Mouse (Mus musculus) embryo, embryonic 10.5 days (tissue): ENCODE data around the gene Zfp414.
"Not testable (repeated sequence)": the region's sequence is repeated elsewhere in the genome, so short reads cannot be mapped to it uniquely, and the experiment has no call there.

Experiments used
- DNase-seq: peaks from one replicate; pipeline ENCODE4 v3.0.0-alpha.2; 2015; ENCODE audit warnings: low spot score

The Zfp414 gene

DNA sequence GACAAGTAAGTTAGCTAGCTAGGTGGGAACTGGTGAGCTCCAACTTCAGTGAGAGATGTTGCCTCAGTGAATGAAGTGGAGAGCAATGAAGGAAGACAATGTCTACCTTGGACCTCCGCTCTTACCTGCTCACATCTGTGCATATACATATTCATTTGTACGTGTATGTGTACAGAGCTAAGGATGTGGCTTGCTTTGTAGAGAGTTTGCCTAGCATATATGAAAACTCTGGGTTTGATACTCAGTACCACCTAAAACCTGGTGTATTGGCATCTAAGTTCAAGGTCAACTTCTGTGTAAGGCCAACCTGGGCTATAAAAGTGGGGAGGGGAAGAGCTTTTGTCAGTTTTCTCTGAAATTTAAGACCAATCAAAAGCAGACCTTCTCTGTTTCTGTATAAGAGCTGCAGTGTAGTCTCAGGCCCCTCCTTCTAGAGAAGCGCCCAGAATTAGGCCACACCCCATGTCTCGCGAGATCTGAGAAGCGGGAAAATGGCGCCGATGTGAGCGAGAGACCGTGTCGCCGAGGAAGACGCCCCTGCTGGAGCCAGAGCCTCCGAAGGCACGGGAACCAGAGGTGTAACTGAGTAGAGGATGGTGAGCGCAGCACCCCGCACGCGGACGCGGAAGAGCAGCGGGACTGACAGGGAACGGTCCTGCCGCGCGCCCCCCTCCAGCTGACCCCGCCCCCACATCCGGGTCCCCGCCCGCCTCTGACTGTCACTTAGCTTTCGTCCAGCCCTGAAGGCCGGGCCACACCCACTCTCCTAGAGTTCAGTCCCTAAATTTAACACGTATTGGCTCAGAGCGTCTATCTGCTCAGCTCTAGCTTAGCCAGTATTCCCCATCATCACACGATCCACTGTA, at the start of gene Zfp414:
Gene Zfp414, plus strand, starts transcription at position 470 of the 866 bp plus-strand sequence.
- DNase-seq: peak; percentile 98

- DNase-seq: no peak
Measured at GRCm38 (mm10) chr17:33584061-33584460, 44.8 kb upstream of the Zfp414 start.

DNA sequence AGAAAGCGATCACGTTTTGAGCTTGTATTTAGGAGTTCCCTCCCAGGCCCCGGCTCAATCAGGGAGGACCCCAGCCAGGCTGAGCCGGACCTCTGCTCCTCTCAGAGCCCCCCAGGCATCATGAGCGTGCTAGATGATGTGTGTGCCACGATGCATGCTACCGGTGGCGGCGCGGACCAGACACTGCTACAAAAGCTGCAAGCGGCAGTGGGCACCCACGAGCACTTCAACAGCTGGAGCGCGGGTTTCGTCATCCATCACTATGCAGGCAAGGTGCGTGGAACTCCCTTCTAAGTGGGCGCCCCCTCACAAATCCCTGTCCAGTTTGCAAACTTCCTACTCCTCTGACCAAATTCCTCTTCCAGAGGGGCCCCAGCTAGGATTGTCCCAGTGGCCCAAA, 42.9 kb upstream of the Zfp414 start:
- no peak for DNase-seq

- no peak for DNase-seq
Measured at GRCm38 (mm10) chr17:33597271-33597670, 31.6 kb upstream of the Zfp414 start.

GRCm38 (mm10) chr17:33598506-33598905, 30.4 kb upstream of the Zfp414 start:
- no peak for DNase-seq

- no peak for DNase-seq
Measured at GRCm38 (mm10) chr17:33599836-33600475, 28.9 kb upstream of the Zfp414 start.

- DNase-seq: no peak
Measured at GRCm38 (mm10) chr17:33600831-33601230, 28.1 kb upstream of the Zfp414 start.

DNA sequence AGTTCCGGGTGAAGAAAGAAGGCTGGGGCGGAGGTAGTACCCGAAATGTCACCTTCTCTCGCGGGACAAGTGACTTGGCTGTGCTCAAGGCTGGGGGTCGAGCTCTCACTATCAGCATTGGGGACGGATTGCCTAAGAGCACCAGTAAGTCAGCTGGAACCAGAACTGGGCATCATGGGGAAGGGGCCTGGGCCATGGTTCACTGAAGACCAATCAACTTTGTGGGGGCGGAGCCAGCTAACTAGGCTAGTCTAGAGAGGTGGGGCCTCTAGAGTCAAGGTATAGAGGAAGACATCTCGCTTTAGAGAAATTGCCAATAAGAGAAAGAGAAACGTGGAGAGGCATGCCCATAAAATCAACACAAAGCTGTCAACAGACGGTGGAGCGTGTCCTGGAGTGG, 26.9 kb upstream of the Zfp414 start:
- DNase-seq: no peak

DNA sequence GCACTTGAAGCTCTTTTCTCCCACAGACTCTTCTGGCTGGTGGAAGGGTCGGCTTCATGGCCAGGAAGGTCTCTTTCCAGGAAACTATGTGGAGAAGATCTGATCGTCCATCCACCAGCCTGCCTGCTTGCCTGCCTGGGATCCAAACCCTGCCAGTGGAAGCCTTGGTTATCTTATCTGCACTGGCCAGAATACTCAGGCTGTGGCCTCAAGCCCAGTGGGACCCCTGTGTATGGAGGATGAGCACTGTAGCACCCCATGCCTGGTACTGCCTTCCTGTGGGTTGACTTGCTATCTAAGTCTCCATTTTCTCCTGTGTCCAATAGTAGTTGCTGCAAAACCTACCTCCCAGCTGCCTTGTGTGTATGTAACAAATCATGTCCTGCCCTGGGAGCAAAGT, 21.6 kb upstream of the Zfp414 start:
- DNase-seq: no peak

DNA sequence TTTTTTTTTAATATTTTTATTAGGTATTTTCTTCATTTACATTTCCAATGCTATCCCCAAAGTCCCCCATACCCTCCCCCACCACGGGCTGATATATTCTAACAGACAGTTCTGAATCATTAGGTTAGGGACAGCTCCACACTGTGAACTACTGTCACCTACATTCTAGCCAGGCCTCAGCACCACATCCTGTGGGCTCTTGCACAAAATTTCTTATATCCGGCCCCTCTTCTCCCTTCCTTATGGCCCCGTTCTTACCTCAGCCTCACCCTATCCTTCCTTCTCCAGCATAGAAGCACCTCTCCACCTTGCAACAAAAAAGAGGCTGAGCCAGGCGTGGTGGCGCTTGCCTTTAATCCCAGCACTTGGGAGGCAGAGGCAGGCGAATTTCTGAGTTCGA, 18.3 kb upstream of the Zfp414 start:
- DNase-seq: no peak

GRCm38 (mm10) chr17:33613726-33614125, 15.2 kb upstream of the Zfp414 start:
- DNase-seq: not testable (repeated sequence)

GRCm38 (mm10) chr17:33627281-33627680, 1.6 kb upstream of the Zfp414 start:
- DNase-seq: no peak

- DNase-seq: no peak
Measured at GRCm38 (mm10) chr17:33629487-33630125, 716 bp downstream of the Zfp414 start.

DNA sequence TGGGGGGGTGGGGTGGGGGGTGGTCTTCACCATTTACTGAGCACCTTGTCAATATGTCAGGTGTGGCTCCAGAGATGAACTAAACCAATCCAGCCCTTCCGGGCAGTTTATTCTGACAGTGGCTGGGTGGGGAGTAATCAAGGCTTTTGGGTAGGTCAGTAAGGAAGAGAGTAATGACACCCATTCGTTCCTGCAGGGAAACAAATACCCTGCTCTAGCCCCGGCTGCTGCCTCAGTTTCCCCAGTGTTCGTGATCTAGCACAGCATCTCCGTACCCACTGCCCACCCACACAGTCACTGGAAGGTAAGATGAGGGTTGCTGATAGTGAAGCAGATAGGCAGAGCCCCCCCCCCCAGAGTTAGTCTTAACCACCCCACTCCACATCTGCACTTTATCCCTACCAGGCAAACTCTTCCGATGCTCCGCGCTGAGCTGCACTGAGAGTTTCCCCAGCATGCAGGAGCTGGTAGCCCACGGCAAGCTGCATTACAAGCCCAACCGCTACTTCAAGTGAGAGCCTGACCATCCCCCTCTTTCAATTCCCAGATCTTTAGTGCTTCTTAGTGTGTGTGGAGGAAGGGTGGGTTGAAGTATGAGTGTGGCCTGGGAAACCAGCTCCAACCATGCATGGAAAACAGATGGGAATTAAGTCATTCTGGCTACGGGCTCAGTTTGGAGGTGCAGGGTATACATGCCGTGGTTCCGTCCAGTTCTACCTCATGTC, 1.4 kb downstream of the Zfp414 start:
- no peak for DNase-seq

- DNase-seq: no peak
Measured at GRCm38 (mm10) chr17:33631236-33631635, 2.3 kb downstream of the Zfp414 start.

GRCm38 (mm10) chr17:33631796-33632195, 2.9 kb downstream of the Zfp414 start:
- no peak for DNase-seq

GRCm38 (mm10) chr17:33637038-33637437, 8.1 kb downstream of the Zfp414 start:
- DNase-seq: no peak

DNA sequence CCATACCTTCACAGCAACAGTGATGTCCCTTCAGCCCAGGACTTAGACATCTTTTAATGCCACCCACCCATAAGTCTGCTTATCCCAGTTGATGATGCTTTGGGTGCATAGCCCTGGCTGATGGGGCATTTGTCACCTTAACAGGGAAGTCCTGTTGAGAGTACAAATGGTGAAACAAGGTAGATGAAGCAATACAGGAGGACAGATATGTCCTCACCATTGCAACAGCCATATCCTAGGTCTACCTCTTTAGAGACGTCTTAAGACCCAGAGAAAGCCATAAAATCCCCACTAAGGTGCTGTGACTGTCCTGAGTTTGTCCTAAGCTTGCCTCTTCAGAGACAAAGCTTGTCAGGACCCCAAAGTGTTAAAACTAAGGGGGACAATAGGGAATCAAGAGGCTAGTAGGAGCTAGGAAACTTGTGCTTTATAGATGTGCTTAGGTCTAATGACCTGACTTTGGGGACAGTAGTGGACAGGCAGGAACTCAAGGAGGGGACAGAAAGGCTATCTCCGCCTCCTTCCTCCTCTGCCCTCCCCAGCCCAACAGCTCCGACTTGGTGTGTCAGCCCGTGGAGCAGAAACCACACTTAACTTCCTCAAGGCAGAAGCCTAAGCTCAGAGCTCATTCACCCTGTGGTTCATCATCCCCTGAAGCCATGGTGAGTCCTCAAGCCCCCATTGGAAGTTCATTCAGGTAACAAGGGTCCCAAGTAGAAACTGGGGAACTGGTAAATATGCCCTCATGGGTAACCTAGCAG, 8.8 kb downstream of the Zfp414 start, which contains the start of gene Pram1:
Gene Pram1, plus strand, starts transcription at position 541 of the 761 bp plus-strand sequence.
- DNase-seq: no peak

- no peak for DNase-seq
Measured at GRCm38 (mm10) chr17:33639743-33640142, 10.9 kb downstream of the Zfp414 start.

DNA sequence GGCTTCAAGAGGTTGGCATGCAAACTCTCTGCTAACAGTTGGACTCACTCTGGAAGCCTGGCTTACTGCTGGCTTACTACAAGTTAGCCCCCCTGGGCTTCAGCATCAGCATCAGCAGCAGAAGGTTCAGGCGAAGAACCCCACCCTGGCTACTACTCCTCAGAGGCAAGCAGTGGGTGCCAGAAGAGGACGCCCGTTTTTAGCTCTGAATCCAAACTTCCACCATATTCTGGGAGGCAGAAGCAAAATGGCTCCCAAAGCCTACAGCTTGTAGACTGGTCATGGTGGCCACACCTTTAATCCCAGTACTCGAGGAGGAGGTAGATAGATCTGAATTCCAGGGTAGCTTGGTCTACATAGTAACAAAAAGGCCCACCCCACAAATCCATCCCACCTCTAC, 15.2 kb downstream of the Zfp414 start:
- DNase-seq: no peak

DNA sequence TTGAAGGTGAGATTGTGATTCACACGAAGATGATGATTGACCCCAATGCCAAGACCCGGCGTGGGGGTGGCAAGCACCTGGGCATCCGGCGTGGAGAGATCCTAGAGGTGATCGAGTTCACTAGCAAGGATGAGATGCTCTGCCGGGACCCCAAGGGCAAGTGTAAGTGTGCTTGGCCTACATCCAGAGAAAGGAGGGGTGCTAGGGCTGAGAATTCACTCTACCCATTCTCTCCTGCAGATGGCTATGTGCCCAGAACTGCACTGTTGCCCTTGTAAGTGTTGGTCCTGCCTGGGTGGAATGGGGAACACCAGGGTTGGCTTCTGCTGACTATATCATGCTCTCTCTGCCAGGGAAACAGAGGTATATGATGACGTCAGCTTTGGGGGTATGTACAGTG, 16.2 kb downstream of the Zfp414 start:
- no peak for DNase-seq
